Mouse (Mus musculus) testis, adult 2 months (tissue): ENCODE results near the gene Il12rb1.

Experiments
- CTCF ChIP-seq: fragments of 200-500 bp; IDR thresholded peaks from 2 replicates; pipeline ENCODE4 v1.5.1; 2012; ENCODE audit warnings: low read depth, mild to moderate bottlenecking, inconsistent platforms, low read length, moderate library complexity; ENCODE audit not compliant: control insufficient read depth, insufficient read depth, insufficient replicate concordance
- POLR2A ChIP-seq: fragments of 200-500 bp; IDR thresholded peaks from 2 replicates; pipeline ENCODE4 v1.6.1; 2012; ENCODE audit warnings: low read depth, mild to moderate bottlenecking, inconsistent platforms, low read length, moderate library complexity; ENCODE audit not compliant: control insufficient read depth

DNA sequence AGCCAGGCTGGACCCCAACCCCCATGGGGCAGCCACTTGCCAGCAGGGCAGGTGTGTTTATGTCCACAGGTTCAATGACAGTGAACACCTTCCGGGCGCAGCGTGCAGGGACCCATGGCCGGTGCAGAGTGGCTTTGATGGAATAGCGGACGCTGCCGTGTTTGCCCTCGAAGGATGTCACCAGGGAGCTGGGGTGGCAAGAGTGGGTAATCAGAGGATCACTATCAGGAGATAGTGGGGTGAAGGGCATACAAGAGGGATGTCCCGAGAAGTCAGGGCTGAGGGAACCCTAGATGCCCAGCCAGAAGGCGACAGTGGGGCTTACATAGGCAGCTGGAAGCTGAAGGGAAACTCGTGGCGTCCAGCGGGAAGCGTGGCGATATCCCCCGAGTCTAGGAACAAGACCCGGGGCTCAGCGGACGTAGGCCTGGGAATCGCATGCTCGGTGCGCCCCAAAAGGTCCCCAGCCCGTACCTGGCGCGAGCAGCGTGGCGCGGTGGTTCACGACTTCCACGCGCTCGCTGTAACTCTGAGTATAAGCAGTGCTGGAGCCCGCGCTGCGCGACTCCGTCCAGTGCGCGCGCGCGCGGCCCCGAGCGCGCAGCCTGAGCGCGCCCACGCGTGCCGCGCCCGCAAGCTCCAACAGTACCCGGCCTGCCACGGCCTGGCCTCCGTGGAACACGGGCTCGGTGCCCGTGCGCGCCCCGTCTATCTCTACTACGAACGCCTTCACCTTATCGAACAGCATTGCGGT, 30.6 kb downstream of the Il12rb1 start:
- TF ChIP-seq CTCF (no peak), POLR2A (no peak)
